Mouse (Mus musculus): ENCODE results near the gene Rpgr. TPM values are rescaled to one million over a fixed set of nuclear protein-coding genes. Genes with fewer than 3 reads are reported as not detected.

Gene Rpgr
- total RNA-seq (2014; fragmentation: Nextera tagmentation) = 6.5 and 6.9 TPM in 2 replicates
- 9.6 and 9.8 TPM in 2 replicates for total RNA-seq (2017)

DNA sequence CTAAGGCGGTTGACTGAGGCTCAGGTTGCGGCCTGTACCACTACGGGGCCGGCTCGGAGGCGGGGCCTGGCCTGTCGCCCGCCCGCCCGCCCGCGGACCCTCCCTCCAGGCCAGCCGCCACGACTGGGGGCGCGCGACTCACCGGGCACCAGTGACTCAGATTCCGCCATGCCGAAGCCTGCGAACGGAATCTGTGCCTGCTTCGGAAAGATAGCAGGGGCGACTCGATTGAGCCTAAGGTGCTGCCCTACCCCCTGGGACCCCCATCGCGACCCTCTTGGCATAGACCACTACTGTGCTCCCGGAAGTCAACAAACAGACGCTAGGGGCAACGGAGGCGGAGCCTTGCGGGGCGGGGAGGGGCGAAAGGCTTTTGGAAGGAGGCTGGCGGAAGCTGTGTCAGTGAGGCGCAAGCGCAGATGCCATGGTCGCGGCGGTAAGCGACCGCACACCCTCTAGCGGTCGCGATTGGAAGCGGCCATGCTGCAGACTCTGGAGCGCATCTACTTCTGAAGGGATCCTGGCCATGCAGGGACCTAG, at the start of gene Rpgr:
TSS of gene Rpgr (minus strand) at position 511 of the 540 bp plus-strand sequence.
- ATAC-seq (replicated peaks; ENCODE audit: low FRiP score, low TSS enrichment, poor library complexity, severe bottlenecking) = peak; percentile 100

DNA sequence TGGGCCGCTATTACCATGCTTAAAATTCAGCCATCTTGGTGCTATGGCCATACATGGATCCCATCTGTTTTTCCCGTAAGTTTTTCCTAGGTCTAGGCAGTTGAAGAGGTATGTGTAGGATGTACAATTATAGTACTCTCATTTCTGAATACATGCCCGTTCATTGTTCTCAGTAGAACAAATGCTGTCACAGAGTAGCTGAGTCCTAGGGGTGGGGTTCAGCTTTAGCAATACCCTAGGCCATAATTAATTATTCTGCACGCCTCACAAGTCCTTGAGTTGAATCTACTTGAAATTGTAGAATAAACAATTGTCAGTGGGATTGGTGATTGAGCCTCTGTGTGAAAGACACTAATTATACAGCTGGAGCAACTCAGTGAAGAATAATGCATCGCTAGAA, 41.5 kb upstream of the Rpgr start:
- ATAC-seq (replicated peaks; ENCODE audit: low FRiP score, low TSS enrichment, poor library complexity, severe bottlenecking) = no peak

DNA sequence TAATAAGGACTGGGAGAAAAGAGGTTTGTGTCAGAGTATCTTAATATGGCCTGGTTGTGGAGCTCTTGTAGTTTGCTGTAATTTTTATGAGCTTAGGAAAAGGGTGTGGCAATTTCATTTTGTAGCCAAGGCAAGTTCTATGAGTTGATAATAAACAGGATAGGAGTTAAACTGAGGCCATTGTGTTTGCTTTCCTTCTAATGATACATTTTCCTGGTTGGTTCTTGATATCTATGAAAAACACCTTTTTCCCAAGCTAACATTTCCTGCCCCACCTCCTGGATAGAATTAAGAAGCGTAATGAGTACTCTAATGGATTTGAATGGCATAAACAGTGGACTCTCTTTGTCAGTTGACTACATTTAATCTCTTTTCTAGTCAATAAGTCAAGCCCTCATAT, 41.1 kb upstream of the Rpgr start:
- no peak for ATAC-seq (replicated peaks; ENCODE audit: low FRiP score, low TSS enrichment, poor library complexity, severe bottlenecking)

DNA sequence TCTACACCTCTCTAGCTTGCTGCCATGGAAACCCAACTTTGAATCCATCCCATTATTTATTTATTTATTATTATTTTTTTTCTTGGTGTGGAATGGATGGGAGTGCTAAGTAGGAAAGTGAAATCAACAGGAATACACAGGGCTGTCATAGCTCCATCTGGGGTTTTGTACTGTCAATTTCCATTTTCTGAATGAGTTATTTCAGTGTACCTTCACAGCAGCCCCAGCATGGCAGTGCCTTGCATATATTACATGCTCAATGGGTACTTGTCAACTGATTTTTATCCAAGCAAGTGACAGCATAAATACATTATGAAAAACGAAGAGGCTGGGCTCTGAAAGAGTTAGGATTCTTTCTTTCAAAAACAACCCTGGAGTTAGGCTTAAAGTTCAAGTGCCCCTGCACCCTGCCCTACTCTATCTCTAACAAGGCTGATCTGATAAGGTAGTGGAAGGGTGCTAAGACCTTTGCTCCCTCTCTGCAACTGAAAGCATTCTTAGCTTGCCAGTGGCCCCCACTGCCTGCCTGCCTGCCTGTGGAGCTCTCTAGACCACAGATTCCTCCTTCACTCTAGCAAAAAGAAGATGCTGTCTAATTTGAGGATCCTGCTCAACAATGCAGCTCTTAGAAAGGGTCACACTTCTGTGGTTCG, 35.3 kb upstream of the Rpgr start, which contains the start of gene Otc:
TSS of gene Otc (plus strand) at position 454 of the 653 bp plus-strand sequence.
- ATAC-seq (replicated peaks; ENCODE audit: low FRiP score, low TSS enrichment, poor library complexity, severe bottlenecking) = no peak

DNA sequence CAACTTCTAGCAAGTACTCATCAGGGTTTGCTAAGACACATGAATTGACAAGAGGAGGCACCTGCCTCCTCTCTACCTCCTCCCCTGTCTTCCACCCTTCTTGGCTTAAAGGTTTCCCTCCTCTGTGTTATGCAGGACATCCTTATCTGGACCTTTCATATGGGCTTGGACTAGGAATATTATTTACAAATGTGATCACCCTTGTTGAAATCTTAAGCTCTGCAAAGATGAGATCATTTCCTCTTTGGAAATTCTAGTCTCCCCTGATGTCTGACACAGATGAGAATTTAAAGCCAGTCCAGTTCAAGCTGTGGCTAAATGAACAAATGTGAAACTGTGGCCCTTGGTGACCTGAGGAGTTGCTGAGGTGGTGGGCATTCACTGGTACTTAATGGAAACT, 34.6 kb upstream of the Rpgr start:
- no peak for ATAC-seq (replicated peaks; ENCODE audit: low FRiP score, low TSS enrichment, poor library complexity, severe bottlenecking)

DNA sequence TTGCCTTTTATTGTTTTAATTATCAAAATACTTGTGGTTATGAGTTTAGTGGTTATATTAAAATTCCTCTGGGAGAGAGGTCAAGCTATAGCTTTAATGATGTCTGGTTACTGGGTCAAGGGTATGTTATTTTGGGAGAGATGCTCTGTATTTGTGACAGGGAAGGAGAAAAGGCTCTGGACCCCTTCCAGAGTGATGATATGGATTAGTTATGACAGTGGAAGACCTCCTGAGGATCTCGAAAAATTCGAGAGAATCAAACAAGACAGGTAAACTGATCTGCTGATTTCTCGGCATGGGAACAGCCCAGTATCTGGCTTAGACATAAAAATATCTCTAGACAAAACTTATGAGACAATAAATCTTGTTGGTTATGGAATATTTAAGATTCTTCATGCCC, 27.2 kb upstream of the Rpgr start:
- ATAC-seq (replicated peaks; ENCODE audit: low FRiP score, low TSS enrichment, poor library complexity, severe bottlenecking) = no peak

DNA sequence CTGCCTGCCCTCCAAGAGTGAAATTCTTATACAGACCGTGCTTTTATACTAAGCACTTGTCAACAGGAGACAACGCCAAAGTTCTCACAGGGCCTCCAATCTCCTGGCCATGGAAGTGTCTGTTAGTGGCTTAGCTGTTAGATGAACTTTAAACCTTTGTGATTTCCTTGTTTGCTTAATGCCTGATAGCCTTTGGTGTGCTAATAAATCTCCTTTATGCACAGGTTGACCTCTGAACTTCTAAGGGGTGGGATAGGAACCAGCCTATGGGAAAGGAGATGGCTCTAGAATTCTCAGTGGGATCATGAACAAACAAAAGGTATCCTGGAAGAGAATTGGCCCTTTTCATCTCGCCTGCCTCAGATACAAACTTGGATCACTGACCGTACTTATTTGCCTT, 22.8 kb upstream of the Rpgr start:
- ATAC-seq (replicated peaks; ENCODE audit: low FRiP score, low TSS enrichment, poor library complexity, severe bottlenecking) = no peak

DNA sequence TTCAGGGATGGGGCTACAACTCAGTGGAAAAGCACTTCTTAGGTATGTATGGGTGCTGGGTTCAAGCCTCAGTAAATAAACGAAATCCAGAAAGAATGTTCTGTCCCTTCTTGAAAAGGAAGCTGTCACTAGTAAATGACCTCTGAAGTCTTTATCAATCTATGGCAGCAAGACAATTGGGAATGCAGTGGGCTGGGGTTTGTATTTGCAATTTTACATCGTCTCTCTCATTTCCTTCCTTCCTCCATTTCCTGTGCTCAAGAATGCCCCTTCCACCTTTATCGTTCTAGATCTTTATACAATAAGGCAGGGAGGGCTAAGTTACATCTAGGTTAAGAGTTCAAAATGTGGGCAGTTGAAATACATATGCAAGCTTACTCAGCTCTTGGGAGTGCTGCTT, 17.9 kb upstream of the Rpgr start:
- ATAC-seq (replicated peaks; ENCODE audit: low FRiP score, low TSS enrichment, poor library complexity, severe bottlenecking) = no peak

DNA sequence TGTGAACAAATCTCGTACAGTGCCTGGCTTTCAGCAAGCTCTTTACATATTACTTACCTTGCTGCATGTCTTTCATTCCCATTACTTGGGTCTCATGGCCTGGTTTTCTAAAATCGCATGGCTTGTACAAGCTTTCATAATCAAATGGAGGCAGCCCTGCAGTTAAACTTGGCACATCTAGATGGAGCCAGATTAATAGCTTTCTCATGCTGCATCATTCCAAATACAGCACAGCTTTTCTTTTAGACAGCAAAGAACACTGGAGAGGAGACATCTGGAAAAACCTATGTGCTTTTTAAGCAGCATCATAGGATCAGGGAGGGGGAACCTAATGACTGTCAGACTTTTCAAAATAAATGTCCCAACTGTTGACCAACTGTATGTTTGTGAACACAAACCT, 16.3 kb upstream of the Rpgr start:
- no peak for ATAC-seq (replicated peaks; ENCODE audit: low FRiP score, low TSS enrichment, poor library complexity, severe bottlenecking)

DNA sequence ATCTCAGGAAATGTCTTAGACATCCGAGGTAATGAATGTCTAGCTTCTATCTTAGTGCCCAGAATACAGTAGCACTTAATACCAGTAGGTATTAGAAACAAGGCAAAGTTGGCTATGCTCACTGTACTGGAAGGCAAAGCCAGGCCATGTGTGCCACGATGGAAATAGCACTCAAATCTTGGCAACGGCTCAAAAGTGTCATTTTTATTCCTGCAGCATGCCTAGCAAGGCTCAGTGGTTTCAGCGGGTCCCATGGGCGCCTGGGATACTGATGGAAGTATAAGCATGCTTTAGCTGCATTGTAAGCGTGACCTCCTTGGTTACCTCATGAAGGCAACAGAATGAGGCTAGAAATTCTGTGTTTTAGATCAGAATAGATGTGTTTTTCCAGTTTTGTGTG, 2.6 kb upstream of the Rpgr start:
- no peak for ATAC-seq (replicated peaks; ENCODE audit: low FRiP score, low TSS enrichment, poor library complexity, severe bottlenecking)

DNA sequence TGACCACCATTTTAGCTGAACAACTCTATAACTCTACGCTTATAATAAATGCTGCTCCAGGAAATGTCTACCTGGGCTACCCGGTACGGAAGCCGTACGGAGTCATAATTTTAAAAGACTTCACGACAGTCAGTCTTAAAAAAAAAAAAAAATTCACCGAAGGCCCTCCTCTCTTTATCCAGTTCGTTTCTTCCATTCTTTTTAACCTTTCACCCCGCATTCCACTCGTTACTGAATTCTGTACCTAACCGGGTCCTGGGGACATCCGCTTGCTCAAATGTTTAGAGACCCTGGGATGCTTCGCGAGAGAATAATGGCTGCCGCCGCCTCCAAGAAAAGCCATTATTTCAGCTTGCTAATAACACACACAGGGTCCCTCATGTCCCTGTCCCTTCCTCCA, 748 bp downstream of the Rpgr start:
- ATAC-seq (replicated peaks; ENCODE audit: low FRiP score, low TSS enrichment, poor library complexity, severe bottlenecking) = peak; percentile 50; the same call in 1 of the 2 replicates

DNA sequence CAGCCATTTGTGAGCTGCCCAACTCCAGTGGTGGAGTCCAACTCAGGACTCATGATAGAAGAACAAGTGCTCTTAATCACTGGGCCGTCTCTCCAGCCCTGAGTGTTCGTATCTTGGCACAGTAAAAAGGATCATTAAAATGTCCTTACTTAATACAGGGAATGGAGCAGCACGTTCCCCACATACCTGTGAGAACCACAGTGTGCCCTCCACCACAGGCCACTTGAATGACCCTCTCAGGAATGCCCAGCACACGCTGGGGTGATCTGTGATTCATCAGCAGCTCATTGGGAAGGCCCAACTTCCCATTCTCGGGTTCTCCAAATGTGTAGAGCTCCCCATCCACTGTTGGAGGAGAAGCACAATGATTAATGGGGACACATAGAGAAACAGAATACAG, 10.8 kb downstream of the Rpgr start:
- ATAC-seq (replicated peaks; ENCODE audit: low FRiP score, low TSS enrichment, poor library complexity, severe bottlenecking) = no peak

DNA sequence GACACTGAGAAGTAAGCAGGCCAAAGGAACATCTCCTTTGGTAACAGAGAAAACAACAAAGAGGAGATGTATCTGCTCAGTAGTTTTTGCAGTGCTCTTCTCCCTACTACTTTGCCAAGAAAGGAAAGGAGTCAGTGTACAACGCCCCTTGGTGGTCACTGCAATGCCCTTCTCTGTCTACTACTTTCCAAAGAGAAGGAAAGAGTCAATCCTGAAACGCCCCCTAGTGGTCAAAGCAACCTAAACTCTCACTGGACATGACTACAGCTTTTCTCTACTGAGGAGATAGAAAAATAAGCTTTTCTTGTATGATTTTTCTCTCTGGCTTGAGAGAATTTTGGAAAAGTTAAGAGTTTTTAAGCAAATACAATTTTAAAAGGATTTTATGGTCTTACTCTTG, 15.4 kb downstream of the Rpgr start:
- ATAC-seq (replicated peaks; ENCODE audit: low FRiP score, low TSS enrichment, poor library complexity, severe bottlenecking) = peak; percentile 78

DNA sequence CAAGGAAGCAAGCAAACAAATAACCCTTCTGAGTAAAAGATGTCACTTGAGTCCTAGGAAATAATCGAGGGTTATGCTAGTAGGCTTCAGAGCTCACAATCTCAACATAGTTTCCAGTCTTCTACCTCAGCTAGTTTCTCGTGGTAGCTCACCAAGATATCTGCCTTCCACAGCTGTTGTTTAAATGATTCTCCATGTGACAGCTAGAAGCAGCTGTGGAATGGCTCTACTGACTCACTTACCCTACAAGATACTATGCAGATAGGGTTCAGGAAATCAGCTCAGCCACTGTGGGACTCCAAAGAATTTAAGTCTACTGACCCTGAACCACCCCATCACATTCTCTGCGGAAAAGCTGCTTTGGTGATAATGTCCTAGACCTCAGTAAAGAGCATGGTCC, 64.3 kb downstream of the Rpgr start:
- no peak for ATAC-seq (replicated peaks; ENCODE audit: low FRiP score, low TSS enrichment, poor library complexity, severe bottlenecking)

DNA sequence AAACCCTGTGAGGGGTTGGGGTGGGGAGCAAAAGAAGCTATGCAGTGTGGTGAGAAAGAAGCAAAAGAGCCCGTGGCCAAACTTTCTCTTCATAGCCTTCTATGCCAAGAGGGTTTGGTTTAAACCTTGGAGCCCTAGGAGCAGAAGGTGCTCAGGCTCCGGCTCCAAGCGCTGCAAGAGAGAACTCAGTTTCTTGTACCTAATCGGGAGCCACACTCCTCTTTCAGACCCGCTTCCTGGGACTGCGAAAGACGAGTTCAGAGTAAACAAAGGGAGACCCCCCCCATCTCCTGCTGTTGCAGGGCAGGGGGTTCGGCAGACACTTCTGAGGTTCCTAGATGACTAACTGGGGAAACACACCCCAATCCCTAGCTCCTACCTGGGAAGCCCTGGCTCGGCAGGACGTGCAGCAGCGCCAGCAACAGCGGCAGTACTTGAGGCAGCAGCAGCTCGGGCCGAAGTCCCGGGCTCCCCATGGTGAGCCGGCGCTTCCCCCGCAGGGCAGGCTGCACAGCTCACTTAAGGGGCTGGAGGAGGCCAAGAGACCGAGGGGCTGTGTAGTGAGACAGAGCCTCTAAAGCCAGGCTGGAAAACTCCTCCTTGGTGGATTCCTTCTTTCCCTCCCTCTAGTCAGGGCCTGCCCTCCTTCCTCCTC, 99.5 kb downstream of the Rpgr start, which contains the start of gene Srpx:
TSS of gene Srpx (minus strand) at position 645 of the 655 bp plus-strand sequence.
- ATAC-seq (replicated peaks; ENCODE audit: low FRiP score, low TSS enrichment, poor library complexity, severe bottlenecking) = no peak

DNA sequence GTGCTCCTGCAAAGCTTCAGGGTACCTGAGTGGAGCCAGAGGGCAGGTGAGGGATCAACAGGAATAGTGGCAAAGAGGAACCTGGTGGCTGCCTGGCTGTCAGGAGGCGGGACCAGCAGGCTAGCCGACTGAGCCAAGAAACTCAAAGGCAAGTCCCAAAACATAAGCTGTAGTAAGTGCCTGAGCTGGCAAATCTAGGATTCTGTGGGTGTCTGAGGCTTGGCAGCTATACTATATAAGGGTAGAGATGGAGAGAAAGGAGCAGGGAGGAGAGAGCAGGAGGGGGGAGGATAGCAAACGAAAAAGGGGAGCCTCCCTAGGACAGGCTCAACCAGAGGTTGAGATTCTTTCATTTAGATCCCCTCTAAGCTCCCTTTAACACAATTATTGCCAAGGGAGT, 100.9 kb downstream of the Rpgr start:
- no peak for ATAC-seq (replicated peaks; ENCODE audit: low FRiP score, low TSS enrichment, poor library complexity, severe bottlenecking)

DNA sequence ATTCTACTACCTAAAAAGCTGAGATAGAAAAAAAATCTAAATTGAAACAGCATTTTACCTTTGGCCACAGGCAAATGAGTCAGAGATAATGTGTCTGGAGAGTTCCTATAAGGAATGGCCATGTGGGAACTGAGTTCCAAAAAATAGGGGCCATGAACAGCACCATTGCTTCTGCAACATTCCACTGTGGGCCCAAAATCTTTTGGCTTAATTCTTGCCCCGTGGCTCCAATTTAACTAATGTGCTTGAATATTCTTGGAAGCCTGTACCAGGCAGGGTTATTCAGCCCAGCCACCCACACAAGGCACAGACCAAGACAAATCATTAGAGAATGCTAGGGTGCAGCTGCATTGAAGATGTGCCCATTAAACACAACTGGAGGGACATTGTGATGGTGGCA, 106.0 kb downstream of the Rpgr start:
- no peak for ATAC-seq (replicated peaks; ENCODE audit: low FRiP score, low TSS enrichment, poor library complexity, severe bottlenecking)

DNA sequence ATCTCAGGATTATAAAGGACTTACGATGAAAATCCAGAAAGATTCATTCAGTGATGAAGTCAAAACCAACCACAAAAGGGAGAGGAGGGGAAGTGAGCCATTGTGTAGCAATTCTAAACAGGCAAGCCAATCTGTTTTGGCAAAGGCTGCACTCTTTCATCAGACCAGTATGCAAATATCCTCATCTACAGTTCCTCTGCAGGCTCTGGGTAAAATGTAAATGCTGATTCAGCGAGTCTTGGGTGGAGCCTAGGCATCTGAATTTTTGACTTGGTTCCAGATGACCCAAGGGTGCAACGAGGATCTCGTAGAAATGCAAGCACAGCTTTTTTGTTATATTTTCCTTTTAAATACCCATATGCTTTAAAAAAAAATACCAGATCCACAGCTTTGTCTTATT, 108.2 kb downstream of the Rpgr start:
- ATAC-seq (replicated peaks; ENCODE audit: low FRiP score, low TSS enrichment, poor library complexity, severe bottlenecking) = no peak

DNA sequence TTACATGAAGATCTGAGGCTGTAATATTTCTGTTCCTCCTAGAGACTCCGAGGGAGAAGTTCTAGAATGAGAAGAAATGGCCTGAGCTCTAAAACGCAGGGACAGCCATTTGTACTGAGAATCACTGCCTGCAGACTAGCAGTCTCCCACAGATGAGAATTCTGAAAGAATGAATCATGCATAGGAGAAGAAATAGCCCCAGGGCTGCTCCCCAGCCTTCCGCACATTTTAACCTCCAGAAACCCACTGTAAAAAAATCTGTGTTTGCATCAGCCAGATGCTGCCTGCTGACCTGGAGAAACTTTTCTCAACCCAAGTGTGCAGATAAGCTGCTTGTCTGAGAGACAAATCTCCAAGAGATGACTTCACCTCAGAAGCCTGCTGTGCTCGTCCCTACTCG, 111.2 kb downstream of the Rpgr start:
- ATAC-seq (replicated peaks; ENCODE audit: low FRiP score, low TSS enrichment, poor library complexity, severe bottlenecking) = no peak

DNA sequence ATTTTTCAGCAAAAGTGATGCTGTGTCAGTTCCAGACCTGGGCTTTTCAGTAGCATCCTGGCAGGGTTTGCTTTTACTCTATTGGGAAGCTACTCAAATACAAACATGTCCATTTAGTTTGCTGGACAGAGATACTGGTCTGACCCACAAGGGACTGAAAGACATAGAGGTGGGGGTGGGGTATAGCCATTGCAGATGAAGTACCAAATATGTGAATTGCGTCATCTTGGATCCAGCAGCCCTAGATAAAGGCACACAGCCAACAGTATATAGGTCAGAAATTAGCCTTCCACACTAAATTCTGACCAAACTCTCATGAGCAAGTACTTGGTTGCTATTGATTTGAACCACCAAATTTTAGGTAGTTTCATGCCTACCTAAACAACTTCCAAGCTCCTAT, 114.0 kb downstream of the Rpgr start:
- no peak for ATAC-seq (replicated peaks; ENCODE audit: low FRiP score, low TSS enrichment, poor library complexity, severe bottlenecking)

DNA sequence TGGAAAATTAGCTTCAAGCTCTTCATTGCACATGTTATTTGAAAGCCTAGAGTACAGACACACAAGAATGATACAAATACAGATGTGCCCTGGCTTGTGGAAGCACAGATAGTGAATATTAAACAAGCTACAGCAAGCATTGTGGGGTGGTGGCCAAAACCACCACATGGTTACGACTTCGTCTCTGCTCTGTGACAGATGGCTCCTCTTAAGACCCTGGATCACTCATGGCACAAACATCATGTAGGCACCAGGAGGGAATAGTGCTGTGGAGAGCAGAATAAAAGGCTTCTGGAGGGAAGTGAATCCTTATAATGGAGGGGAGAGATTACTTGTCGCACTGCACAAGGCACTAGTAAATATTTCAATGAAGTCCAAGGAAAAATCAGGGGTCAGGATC, 120.9 kb downstream of the Rpgr start:
- ATAC-seq (replicated peaks; ENCODE audit: low FRiP score, low TSS enrichment, poor library complexity, severe bottlenecking) = no peak
